Mouse (Mus musculus) CH12.LX (cell line): Measurements from ENCODE around the gene Gli2.

ENCODE experiments used
- CTCF ChIP-seq, 2 experiments: IDR thresholded peaks in 1 of 2; conservative IDR thresholded peaks in 1 of 2; 2 replicates each; pipeline ENCODE4 v1.5.1; 2011 to 2012; ENCODE audit warnings: low read depth in 2 of 2, low read length in 2 of 2, improper control_type of control experiment in 1 of 2, inconsistent platforms in 1 of 2, mild to moderate bottlenecking in 1 of 2, moderate library complexity in 1 of 2
- EP300 ChIP-seq: IDR thresholded peaks from 2 replicates; pipeline ENCODE4 v1.6.1; 2011; ENCODE audit warnings: low read length, improper control_type of control experiment
- ETS1 ChIP-seq: conservative IDR thresholded peaks from 2 replicates; pipeline ENCODE4 v1.6.1; 2012; ENCODE audit warnings: low read depth, mild to moderate bottlenecking, inconsistent platforms, low read length, improper control_type of control experiment, moderate library complexity
- MAZ ChIP-seq: IDR thresholded peaks from 2 replicates; pipeline ENCODE4 v1.6.1; 2012; ENCODE audit warnings: low read depth, mild to moderate bottlenecking, inconsistent platforms, low read length, improper control_type of control experiment, moderate library complexity
- MYC ChIP-seq: IDR thresholded peaks from 2 replicates; pipeline ENCODE4 v1.6.1; 2011; ENCODE audit warnings: low read depth, mild to moderate bottlenecking, improper control_type of control experiment, low read length
- NRF1 ChIP-seq: IDR thresholded peaks from 2 replicates; pipeline ENCODE4 v1.6.1; 2014; ENCODE audit warnings: low read depth, mild to moderate bottlenecking, inconsistent platforms, low read length, improper control_type of control experiment, moderate library complexity
- POLR2A ChIP-seq: IDR thresholded peaks from 2 replicates; pipeline ENCODE4 v1.6.1; 2011; ENCODE audit warnings: low read depth, mild to moderate bottlenecking, improper control_type of control experiment, low read length
- RCOR1 ChIP-seq: conservative IDR thresholded peaks from 2 replicates; pipeline ENCODE4 v1.6.1; 2012; ENCODE audit warnings: low read depth, mild to moderate bottlenecking, inconsistent platforms, low read length, improper control_type of control experiment
- UBTF ChIP-seq: IDR thresholded peaks from 2 replicates; pipeline ENCODE4 v1.6.1; 2012; ENCODE audit warnings: low read depth, mild to moderate bottlenecking, inconsistent platforms, low read length, improper control_type of control experiment, moderate library complexity
- USF1 ChIP-seq: IDR thresholded peaks from 2 replicates; pipeline ENCODE4 v1.6.1; 2014; ENCODE audit warnings: low read depth, mild to moderate bottlenecking, inconsistent platforms, low read length, improper control_type of control experiment
- ZNF384 ChIP-seq: IDR thresholded peaks from 2 replicates; pipeline ENCODE4 v1.6.1; 2012; ENCODE audit warnings: low read depth, low read length, improper control_type of control experiment, inconsistent platforms

- TF ChIP-seq EP300 (no peak), UBTF (no peak), MYC (no peak), CTCF (conservative IDR thresholded peaks at IDR 0.05 in 1 of 2, IDR thresholded peaks at IDR 0.05 in 1 of 2; ENCODE audit: low read depth in 2 of 2, low read length in 2 of 2) (no peak), MAZ (no peak), POLR2A (no peak), ETS1 (no peak), USF1 (no peak), RCOR1 (no peak), ZNF384 (no peak), NRF1 (no peak)
These were observed 126.9 kb downstream of the Gli2 start for GRCm38 (mm10) chr1:118926556-118926955.
